Mouse (Mus musculus) heart, adult 9 months (tissue): Measurements from ENCODE around the gene Cst3.

Experiments
- DNase-seq, 2 experiments: peaks; one replicate each; pipeline ENCODE4 v3.0.0; 2022; ENCODE audit warnings: low spot score in 2 of 2

The Cst3 gene

DNA sequence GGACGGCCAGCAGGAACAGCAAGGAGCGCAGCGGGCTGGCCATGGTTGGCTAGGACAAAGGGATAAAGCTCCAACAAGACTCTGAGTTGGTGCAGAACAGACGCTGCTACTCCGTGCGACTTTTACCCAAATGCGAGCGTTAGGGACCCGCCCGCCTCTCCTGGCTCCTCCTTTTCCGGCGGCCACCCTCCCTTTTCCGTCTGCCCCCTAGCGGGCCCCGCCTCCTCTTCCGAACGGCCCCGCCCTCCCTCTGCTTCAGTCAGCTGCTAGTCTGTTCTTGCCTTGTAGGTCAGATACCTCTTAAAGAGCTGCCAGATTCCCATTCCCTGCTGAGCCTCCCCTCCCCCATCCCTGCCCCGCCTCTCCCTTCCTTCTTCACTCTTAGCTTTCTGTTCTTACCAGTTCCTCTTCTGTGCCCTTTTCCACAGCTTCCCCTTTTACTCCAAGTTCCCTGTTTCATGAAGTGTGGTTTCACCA lies at the start of gene Cst3:
Gene Cst3 (minus strand): TSS at position 358 of the 477 bp plus-strand sequence.
- DNase-seq, result peak; percentile 97

DNA sequence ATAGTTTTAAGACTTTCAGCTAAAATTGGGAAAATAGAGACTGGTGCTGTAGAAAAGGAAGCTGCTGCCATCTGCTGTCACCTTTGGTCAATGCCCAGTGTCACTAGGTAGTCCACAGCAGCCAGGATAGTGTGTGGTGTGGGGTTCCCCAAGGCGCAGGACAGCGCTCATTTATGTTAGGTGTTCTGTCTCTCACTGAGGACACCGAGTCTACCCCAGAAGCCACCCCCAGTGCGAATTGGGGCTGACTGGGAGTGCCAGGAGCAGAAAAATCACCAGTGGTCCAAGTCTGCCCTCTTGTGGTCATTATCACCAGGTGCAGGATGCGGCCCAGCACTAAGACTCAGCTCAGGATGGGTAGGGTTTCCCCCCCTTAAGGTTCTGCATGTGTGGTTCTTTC lies 26.8 kb upstream of the Cst3 start:
- DNase-seq, result peak; percentile 43 to 71

DNA sequence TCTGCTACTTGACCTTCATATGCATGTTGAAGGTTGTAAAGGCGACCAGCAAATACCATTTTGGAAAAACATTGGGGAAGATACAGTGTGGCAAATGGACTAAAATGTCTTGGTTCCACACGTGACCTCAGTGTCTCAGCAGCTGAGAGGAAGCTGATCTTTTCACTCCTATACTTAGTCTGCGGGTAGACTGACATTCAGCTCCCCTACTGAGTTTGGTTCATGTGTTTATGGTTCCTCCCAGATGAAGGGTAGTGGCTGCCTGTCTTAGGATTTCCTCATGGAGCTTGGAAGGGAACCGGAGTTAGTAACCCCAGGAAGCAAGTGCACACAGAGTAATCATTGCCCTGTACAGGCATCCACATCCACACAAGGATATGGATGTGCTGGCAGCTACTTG lies 24.8 kb upstream of the Cst3 start:
- DNase-seq, result no peak

DNA sequence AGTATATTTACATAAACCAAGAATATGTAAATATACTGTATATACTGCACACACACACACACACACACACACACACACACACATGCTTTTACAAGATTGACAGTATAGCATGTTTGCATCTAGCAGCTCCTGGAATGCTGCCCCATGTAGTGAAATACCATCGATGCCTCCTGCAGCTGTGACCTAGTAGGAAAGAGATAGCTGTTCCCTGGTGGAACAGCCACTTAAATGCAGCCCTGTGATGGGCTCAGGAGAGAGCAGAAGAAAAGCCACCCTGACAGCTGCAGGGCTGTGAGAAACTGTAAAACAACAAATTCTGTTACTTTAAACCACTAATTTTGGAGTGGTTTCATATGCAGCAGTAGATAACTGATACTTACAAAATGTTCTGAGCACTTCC lies 20.7 kb upstream of the Cst3 start:
- no peak for DNase-seq

DNA sequence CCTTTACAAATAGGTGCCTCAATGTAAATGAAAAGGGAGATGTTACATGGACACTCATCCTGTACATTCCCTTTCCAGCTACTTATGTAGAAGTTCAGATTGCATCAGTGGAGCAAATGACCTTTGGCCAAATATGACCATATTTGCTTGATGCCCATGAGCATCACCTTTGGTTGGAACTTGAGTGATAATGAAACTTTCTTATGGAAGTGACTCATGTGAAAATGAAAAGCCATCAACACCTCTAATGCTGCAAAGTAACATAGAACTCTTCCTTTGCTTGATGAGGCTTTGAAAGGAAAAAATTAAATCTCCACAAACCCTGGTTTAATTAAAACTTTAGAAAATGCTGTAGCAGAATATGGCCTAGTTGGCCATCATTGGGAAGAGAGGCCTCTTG lies 17.6 kb upstream of the Cst3 start:
- DNase-seq, result no peak

DNA sequence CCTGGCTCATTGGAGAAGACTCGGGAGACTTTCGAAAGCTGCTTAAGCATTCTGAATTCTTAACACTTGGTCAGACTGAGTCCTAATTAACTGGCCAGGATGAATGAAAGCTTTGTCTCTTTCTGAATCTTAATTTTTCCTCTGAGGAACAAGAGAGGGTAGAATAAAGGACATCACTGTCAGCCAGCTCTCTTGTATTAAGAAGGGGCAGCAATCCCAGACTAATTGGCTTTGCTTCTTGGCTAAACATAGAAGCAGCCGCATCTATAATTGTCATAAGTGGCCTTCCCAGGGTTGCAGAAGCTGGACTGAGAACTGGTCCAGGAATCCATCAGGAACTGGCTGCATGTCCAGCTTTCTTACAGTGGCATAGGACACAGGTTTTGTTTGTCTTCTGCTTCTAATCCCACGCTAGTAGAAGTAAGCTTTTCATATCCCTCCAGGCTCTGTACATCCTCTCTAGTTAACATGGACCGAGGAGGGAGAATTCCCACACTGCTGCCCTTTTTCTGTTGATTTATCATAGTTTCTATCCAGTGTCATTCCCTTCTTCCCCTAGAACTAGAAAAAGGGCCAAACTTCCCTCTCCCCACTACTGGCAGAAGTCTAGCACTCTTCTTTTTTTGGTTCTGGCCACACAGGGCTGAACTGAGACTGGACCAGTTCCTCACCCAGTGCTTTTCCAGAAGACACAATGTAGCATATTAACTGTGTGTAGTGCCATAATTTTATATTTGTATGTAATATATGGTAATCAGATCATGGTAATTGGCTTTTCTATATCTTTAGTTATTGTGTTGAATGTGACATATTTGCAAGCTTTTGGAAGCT lies 14.7 kb upstream of the Cst3 start:
- peak; percentile 59 to 63 for DNase-seq

DNA sequence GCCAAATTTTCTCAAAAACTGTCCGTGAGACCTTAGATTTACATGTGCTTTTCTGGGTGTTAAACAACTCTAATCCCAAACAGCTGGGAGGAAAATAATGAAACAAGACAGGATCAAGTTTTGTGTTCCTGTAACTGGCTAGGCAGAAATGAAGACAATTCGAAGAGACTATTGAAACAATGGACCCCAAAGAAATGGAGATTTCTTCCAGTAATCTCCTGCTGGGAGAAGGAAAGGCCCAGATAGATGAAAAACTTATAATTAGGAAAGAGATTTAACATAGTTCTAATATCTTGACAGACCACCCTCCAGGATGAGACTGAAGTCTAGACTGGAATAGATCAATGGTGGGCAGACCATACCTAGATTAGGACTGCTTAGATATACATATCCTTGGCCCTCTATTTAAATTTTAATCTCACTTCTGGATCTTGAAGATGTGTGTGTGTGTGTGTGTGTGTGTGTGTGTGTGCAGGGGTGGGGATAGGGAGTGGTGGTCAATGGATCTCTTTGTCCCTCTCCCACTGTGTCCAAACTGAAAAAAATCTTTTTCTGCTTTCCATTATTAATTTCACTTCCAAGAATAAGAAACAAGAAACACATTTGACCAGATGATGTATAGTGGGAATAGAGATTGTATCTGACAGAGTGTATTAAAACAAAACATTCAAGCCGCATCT lies 14.0 kb upstream of the Cst3 start:
- DNase-seq, result no peak

DNA sequence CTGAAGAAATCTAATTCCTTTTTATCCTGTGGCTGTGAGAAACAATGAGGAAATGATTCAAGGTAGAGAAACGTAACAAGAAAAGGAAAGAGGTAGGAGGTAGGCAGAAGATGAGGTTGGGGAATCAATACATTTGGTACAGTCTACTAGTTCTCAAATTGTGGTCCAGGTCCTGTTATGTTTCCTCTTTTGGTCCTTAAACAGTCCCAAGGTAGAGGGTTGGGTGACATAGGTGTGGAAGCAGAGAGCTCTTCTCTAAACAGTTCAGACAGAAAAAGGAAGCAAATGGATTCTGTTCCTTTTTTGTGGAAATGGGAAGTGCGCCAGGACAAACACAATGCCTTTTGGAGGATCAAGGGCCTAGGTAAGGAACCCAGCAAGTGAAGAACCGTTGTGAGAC lies 13.4 kb upstream of the Cst3 start:
- no peak for DNase-seq

DNA sequence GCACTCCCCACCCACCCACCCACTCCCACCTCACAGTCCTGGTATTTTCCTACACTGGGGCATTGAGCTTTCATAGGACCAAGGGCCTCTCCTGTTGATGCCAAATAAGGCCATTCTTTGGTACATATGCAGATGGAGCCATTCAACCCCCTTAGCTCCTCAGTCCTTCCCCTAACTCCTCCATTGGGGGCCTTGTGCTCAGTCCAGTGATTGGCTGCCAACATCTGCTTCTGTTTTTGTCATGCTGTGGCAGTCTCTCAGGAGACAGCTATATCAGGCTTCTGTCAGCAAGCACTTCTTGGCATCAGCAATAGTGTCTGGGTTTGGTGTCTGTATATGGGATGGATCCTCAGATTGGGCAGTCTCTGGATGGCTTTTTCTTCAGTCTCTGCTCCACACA lies 9.2 kb upstream of the Cst3 start:
- no peak for DNase-seq

DNA sequence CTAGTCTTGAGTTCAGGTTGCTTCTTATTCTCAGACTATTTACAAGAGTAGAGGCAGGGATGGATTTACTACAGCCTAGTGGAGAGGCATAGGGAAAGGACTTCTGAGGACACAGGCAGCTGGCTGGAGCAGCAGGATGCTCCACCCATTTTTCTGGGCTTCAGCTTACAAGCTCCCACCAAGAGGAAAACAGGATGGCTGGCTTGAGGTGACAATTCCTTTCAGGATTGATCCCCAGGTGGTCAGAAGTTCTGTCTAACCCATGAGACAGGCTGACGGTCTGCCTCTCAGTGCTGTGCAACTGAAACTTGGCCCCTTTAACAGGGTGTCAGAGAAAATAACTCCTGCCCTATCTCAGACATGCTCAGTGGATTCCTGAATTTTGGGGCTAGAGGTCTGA lies 3.7 kb upstream of the Cst3 start:
- DNase-seq, result peak; percentile 81 to 86

DNA sequence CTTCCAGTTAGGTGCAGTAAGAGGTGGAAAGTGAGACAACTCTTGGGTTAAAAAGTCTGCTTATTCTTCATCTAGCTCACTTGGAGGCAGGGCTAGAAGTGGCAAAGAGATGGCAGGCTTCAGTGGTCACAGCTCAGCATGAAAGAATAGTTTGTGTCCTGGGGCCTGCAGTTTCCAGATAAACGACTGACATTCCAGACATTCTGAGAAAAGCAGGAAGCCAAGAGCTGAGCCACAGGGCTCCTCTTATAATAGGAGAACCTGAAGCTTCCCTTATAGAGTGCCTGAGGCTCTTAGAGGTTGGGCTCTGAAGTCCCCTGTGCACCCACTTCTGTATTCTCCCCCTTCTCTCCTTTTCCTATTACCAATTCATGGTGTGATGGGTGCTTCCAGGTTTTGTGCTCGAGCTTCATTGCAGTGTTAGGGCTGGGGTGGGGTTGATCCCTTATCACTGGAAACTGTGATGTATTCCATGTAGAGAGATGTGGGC lies 3.2 kb upstream of the Cst3 start:
- peak; percentile 37 to 45 for DNase-seq

DNA sequence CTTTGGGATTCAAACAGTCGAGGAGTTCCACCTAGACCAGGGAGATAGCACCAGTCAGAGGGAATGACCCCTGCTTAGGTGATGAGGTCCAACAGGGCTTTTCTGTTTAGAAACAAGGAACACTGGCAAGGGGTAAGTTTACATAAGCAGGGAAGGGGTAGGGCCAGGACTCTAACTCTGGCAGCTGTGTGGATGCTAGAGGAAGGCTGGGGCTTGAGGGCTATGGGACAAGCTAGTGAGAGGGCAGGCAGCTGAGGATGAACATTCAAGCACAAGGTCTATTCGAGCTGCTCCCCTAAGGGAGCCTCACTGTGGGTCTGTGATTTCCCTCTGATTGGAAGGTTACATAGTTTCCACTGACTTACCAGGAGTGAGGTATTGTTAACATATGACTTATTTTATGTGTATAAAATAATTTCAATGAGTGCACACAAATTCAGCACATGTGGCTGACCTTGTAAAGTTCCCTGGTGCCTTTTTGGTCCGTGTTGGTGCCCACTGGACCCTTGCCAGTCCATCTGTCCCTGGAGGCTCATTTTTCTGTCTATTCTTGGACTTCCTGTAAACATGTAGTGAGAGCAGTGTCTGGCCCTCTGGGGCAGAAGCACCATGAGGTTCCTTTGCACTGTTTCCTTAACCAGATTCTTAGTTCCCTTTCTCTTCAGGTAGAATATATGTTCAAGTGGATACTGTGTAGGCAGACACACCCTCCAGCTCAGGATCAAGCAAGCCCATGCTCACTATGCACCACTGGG lies 1.7 kb upstream of the Cst3 start:
- DNase-seq, result peak; percentile 76 to 81

DNA sequence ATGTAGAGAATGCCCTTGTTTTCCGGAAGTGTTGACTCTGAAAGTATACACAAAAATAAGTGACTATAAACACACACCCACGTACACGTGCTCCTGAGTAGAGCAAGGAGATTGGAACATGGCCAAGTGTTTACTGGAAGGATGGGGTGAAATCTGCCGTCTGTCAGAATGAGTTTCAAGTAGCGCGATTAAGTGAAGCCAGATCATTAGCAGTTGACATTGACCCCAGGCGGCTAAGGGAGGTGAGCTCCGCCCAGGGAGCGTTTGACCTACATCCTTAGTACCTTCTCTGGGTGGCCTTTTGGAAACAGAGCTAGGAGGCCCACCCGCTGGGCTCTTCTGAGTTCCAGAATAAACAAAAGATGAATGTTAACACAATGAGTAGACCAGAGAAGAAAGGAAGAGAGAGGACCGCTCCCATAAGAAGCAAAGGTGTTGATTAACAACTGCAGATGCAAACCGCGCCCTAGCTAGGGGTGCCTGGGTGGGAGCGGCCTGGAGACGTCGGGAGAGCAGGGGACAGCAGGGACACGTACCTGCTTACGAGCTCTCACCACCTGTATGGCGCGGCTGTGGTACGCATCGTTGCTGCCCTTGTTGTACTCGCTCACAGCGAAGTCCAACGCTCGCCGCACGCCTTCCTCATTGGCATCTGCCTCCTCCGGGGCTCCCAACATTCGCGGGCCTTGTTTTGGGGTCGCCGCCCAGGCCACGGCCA lies 716 bp downstream of the Cst3 start:
- DNase-seq, result peak; percentile 37 to 43

DNA sequence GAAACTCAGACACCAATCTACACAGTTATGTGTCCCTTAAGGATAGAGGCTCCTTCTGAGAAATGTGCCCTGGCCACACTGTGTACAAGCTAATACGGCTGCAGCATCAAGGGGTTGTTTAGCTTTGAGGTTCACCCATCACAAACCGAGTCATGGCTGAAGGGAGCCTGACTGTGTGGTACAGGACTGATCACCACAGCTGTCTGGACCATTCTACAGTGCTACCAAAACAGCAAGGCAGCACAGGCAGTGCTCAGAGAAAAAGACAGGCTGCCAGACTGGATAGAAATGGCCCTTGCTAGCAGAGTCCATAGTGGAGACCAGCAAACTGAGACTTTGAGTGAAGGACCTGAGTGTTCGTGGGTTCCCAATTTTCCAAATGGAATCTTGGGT lies 1.3 kb downstream of the Cst3 start:
- DNase-seq, result no peak

DNA sequence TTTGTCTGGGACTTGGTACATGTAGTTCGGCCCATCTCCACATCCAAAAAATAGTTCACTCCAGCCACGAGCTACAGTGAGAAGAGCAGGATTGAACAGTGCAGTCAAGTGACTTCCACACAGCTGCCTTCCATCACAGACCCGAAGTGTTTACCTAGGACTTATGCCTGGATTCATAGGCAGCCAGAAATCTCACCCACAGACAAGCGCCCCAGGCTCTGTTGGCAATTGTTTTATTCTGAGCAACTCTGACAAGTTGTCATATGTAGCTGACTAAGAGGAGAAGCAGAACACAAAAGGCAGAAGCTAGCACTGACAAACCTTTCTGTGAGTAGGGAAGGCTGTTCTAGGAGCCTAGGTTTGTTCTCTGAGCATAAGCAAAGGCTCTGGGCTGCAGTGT lies 2.6 kb downstream of the Cst3 start:
- peak; percentile 32 to 54 for DNase-seq

DNA sequence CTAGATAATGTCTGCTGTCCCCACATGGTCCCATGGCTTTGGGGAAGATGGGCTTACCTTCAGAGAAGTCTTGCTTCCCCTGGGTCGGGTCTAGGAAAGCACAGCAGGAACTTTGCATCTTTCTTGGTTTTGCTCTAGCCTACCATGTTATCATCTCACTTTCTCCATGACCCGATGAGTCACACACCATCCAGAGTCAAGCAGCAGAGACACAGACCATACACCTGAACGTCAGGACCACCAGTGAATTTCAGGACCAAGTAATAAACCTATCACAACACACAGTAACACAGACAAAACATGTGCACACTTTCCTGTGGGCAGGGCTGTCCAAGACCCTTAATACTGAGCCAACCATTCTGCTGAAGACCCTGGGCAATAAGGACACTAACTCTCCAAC lies 5.0 kb downstream of the Cst3 start:
- no peak for DNase-seq

DNA sequence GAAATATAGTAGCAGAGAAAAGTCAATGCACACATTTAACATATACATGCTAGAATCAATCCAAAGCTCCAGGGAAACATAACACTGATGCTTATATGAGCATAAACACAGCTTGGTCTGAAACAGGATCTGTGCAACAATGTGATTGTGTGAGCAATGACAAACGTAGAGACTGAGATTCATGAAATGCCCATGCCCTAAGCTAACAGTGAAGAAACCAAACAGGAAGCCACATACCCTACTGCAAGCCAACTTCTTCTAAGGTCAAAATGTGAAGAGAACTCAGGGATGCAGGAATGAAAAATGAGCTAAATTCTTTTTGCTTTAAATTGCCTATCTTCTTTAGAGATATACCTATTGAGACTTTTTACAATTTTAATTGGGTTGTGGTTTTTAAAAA lies 6.5 kb downstream of the Cst3 start:
- DNase-seq, result no peak

DNA sequence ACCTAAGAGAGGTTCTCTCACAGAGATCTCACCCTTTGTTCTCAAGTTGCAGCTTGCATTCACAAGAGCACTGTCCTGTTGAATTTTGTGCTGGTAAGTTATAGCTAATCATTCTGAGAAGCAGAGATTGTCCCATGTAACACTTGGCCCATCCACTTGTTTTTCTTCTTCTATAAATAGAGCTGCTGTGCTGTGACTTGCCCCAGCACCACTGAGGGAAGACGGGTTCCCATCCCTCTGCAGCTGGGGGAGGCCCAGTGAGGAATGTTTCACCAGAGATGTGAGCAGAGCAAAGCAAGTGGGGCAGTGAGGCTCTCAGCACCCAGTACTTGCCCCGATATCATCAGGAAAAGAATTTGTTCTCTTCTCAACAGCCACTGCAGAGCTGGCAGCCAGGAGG lies 10.5 kb downstream of the Cst3 start, which contains the start of gene 9230104L09Rik:
Gene 9230104L09Rik (minus strand): TSS at position 73 of the 400 bp plus-strand sequence.
- peak; percentile 57 to 68 for DNase-seq

DNA sequence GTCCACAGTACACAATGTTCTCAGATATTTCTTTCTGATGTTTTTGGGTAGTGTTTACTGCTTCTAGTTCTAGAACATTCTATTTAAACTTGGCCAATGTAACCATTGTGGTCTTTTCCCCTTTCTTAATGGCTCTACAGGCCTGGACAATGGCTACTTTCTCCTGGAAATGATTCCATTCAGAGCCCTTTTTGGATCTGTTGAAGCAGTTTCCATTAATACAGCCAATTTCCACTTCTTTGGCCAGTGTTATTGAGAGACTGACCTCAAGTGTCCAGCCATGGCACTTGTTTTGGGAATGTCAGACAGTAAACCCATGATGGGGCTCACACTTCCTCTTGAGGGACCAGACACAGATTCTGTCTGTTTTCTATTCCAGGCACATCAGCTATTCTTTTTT lies 13.8 kb downstream of the Cst3 start:
- DNase-seq, result peak; percentile 47

DNA sequence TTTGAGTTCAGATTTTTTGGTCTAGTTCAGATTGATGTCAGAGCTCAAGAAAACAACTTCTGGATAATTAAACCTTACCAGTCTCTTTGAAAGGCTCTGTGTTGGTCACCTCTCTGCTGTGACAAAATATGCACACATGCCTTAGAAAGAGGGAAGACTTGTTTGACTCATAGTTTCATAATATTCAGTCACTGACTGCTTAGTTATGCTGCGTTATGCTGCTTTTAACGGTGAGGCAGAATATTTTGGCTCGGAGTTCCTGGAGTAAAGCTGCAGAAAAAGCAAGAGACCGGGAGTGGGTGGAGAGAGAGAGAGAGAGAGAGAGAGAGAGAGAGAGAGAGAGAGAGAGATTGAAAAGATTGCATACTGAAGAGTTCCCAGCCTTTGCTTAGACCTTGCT lies 14.5 kb downstream of the Cst3 start:
- no peak for DNase-seq

DNA sequence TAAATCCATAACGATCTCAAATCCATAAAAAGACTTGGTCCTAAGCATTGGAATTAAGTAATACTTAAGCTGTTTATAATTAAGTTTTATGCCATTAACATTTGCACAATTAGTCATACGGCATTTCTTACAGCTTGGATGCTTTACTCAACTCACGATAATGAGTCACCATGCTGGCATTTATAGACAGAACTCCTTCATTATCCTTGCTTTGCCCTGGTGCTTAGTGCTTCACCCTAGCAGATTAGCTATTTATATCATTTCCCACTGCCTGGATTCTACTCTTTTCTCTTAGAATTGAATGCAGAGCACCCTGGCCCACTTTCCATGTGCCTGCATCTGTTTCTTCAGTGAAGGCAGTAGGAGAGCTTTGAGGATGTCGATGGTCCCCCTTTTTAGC lies 18.0 kb downstream of the Cst3 start:
- no peak for DNase-seq
